Mouse (Mus musculus): ENCODE results near the gene Gins2. TPM values are rescaled to one million over a fixed set of nuclear protein-coding genes. Genes with fewer than 3 reads are reported as not detected.
A peak's percentile ranks its signal among the peaks of the same experiment; 100 is the strongest.

Gene Gins2
- polyA plus RNA-seq, 1 experiment from 2014 or later = 132 TPM

DNA sequence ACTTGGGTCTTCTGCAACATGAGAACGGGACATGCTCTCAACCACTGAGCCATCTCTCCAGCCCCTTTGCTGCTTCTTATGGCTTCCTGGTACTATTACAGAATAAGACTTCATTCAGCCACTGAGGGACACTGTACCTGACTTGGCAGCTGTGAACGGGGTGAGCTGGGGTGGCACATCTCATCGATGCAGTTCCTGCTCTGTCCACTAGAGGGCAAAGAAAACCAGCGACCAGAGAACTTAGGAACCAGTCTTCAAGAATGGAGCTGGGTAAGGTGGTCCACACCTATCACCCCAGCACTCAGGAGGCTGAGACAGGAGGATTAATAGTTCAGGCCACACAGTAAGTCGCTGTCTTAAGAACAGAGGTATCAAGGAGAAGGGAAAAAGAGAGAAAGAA, 6.9 kb upstream of the Gins2 start:
- DNase-seq (ENCODE audit: low spot score) = peak; percentile 82
- H3K9ac ChIP-seq (replicated peaks; ENCODE audit: low read length) = no peak overlapping the region
- H3K4me1 ChIP-seq (ENCODE audit: control insufficient read depth, insufficient read depth, low read length) = no peaks in the 10 kb centered on the region
- H3K27ac ChIP-seq (replicated peaks; ENCODE audit: low read depth, low read length) = no peak overlapping the region
- H3K9me3 ChIP-seq (replicated peaks; ENCODE audit: control insufficient read depth, low read length) = no peaks in the 10 kb centered on the region
- no peaks in the 10 kb centered on the region for H3K27me3 ChIP-seq (ENCODE audit: control insufficient read depth, insufficient read depth, low read length)
- 10% methylated on average over 5 of the region's 5 CpGs for WGBS
- H3K36me3 ChIP-seq (replicated peaks; ENCODE audit: control insufficient read depth, insufficient read depth, low read depth, low read length) = no peaks in the 10 kb centered on the region
- ATAC-seq (replicated peaks; ENCODE audit: insufficient number of reproducible peaks, low FRiP score, low TSS enrichment, low read depth) = no peak
- no peak overlapping the region for H3K4me2 ChIP-seq (ENCODE audit: low read depth, low read length)
- no peak overlapping the region for H3K4me3 ChIP-seq (ENCODE audit: low read depth, low read length)

DNA sequence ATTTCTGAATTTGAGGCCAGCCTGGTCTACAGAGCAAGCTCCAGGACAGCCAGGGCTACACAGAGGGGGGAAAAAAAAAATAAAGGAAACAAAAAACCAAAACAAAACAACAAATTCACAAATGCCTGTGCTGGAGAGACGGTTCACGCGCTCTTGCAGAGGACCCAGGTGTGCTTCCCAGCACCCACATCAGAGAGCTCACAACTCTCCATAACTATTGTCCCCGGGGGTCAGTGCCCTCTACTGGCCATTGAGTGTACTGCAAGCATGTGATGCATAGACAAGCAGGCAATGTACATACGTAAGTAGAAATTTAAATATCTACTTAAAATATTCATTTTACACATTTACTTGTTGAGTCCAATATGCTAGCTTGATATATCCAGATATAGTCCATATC, 5.5 kb upstream of the Gins2 start:
- Histone ChIP-seq H3K27ac (replicated peaks; ENCODE audit: low read depth, low read length) (no peak overlapping the region), H3K9me3 (replicated peaks; ENCODE audit: control insufficient read depth, low read length) (no peaks in the 10 kb centered on the region), H3K4me2 (ENCODE audit: low read depth, low read length) (no peak overlapping the region), H3K9ac (replicated peaks; ENCODE audit: low read length) (no peak overlapping the region), H3K27me3 (ENCODE audit: control insufficient read depth, insufficient read depth, low read length) (no peaks in the 10 kb centered on the region), H3K4me3 (ENCODE audit: low read depth, low read length) (no peak overlapping the region), H3K36me3 (replicated peaks; ENCODE audit: control insufficient read depth, insufficient read depth, low read depth, low read length) (no peaks in the 10 kb centered on the region), H3K4me1 (ENCODE audit: control insufficient read depth, insufficient read depth, low read length) (no peaks in the 10 kb centered on the region)
- no peak for DNase-seq (ENCODE audit: low spot score)
- ATAC-seq (replicated peaks; ENCODE audit: insufficient number of reproducible peaks, low FRiP score, low TSS enrichment, low read depth) = no peak
- 91% methylated on average over 5 of the region's 5 CpGs for WGBS

- 73% methylated on average over 10 of the region's 10 CpGs for WGBS
- DNase-seq (ENCODE audit: low spot score) = no peak
- no peak overlapping the region for H3K27ac ChIP-seq (replicated peaks; ENCODE audit: low read depth, low read length)
- H3K4me3 ChIP-seq (ENCODE audit: low read depth, low read length) = no peak overlapping the region
- H3K4me1 ChIP-seq (ENCODE audit: control insufficient read depth, insufficient read depth, low read length) = no peaks in the 10 kb centered on the region
- no peak for ATAC-seq (replicated peaks; ENCODE audit: insufficient number of reproducible peaks, low FRiP score, low TSS enrichment, low read depth)
- no peaks in the 10 kb centered on the region for H3K27me3 ChIP-seq (ENCODE audit: control insufficient read depth, insufficient read depth, low read length)
- H3K9ac ChIP-seq (replicated peaks; ENCODE audit: low read length) = no peak overlapping the region
- H3K36me3 ChIP-seq (replicated peaks; ENCODE audit: control insufficient read depth, insufficient read depth, low read depth, low read length) = no peaks in the 10 kb centered on the region
- H3K9me3 ChIP-seq (replicated peaks; ENCODE audit: control insufficient read depth, low read length) = no peaks in the 10 kb centered on the region
- H3K4me2 ChIP-seq (ENCODE audit: low read depth, low read length) = no peak overlapping the region
Observed at GRCm38 (mm10) chr8:120591587-120592292, 2.6 kb upstream of the Gins2 start.

DNA sequence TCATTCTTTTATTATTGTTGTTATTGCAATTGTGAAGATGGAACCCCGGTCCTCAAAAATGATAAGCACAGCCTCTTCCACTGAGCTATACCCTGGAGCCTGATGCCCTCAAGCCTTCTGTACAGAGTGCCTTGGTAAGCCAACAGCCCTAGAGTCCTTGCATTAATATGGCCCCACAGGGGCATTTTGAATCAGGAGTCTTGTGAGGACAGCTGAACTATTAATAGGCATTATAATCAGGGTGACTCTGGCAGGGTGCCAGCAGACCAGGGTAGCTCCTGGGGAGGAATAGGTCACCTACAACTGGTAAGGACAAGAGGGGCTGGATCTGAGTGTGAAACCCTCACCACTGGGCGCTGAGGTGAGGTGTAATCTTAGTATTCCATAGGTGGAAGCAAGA, 817 bp upstream of the Gins2 start:
- Histone ChIP-seq H3K27ac (replicated peaks; ENCODE audit: low read depth, low read length) (0 out of 2 replicates have a peak overlapping the region, but pooled peaks have one; percentile 6), H3K4me1 (ENCODE audit: control insufficient read depth, insufficient read depth, low read length) (no peaks in the 10 kb centered on the region), H3K9ac (replicated peaks; ENCODE audit: low read length) (no peak overlapping the region), H3K4me2 (ENCODE audit: low read depth, low read length) (peak overlapping the region; percentile 41), H3K4me3 (ENCODE audit: low read depth, low read length) (peak overlapping the region; percentile 33), H3K27me3 (ENCODE audit: control insufficient read depth, insufficient read depth, low read length) (no peaks in the 10 kb centered on the region), H3K9me3 (replicated peaks; ENCODE audit: control insufficient read depth, low read length) (no peaks in the 10 kb centered on the region), H3K36me3 (replicated peaks; ENCODE audit: control insufficient read depth, insufficient read depth, low read depth, low read length) (no peaks in the 10 kb centered on the region)
- 66% methylated on average over 2 of the region's 2 CpGs for WGBS
- DNase-seq (ENCODE audit: low spot score) (no peak), ATAC-seq (replicated peaks; ENCODE audit: insufficient number of reproducible peaks, low FRiP score, low TSS enrichment, low read depth) (no peak)

- Histone ChIP-seq H3K36me3 (replicated peaks; ENCODE audit: control insufficient read depth, insufficient read depth, low read depth, low read length) (peaks cover 11% of the 10 kb centered on the region), H3K27me3 (ENCODE audit: control insufficient read depth, insufficient read depth, low read length) (no peaks in the 10 kb centered on the region)
- no peak for ATAC-seq (replicated peaks; ENCODE audit: insufficient number of reproducible peaks, low FRiP score, low TSS enrichment, low read depth)
Observed at GRCm38 (mm10) chr8:120585521-120585920, 3.6 kb downstream of the Gins2 start.

DNA sequence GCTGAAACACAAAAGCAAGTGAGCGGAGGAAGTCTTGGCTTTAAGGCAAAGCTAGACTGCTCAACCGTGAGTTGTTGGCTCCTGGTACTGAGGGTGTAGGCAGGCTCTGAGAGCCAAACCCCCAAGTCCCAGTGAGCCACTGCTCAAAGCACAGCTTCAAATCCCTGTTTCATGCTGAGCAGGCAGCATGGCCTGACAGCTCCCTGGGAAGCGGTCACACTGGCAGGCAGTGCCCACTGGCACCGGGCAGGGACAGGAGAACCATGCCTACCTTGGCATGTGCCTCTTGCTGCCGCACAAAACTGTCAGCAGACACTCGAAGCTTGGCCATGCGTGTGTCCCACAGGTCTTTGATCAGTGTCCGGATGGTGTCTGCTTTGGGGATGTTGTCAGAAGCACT, 7.3 kb downstream of the Gins2 start:
- no peak overlapping the region for H3K9ac ChIP-seq (replicated peaks; ENCODE audit: low read length)
- DNase-seq (ENCODE audit: low spot score) (no peak), ATAC-seq (replicated peaks; ENCODE audit: insufficient number of reproducible peaks, low FRiP score, low TSS enrichment, low read depth) (no peak)
- peaks cover 29% of the 10 kb centered on the region for H3K36me3 ChIP-seq (replicated peaks; ENCODE audit: control insufficient read depth, insufficient read depth, low read depth, low read length)
- H3K9me3 ChIP-seq (replicated peaks; ENCODE audit: control insufficient read depth, low read length) = no peaks in the 10 kb centered on the region
- H3K4me1 ChIP-seq (ENCODE audit: control insufficient read depth, insufficient read depth, low read length) = no peaks in the 10 kb centered on the region
- H3K4me2 ChIP-seq (ENCODE audit: low read depth, low read length) = no peak overlapping the region
- WGBS = 90% methylated on average over 8 of the region's 8 CpGs
- no peak overlapping the region for H3K27ac ChIP-seq (replicated peaks; ENCODE audit: low read depth, low read length)
- no peaks in the 10 kb centered on the region for H3K27me3 ChIP-seq (ENCODE audit: control insufficient read depth, insufficient read depth, low read length)
- no peak overlapping the region for H3K4me3 ChIP-seq (ENCODE audit: low read depth, low read length)

More at GRCm38 (mm10) chr8:120585521-120585920, 3.6 kb downstream of the Gins2 start:
- Histone ChIP-seq H3K4me2 (ENCODE audit: low read depth, low read length) (no peak overlapping the region), H3K9ac (replicated peaks; ENCODE audit: low read length) (no peak overlapping the region), H3K27ac (replicated peaks; ENCODE audit: low read depth, low read length) (no peak overlapping the region), H3K9me3 (replicated peaks; ENCODE audit: control insufficient read depth, low read length) (no peaks in the 10 kb centered on the region), H3K4me3 (ENCODE audit: low read depth, low read length) (no peak overlapping the region), H3K4me1 (ENCODE audit: control insufficient read depth, insufficient read depth, low read length) (no peaks in the 10 kb centered on the region)
- WGBS = 91% methylated on average over 10 of the region's 10 CpGs
- no peak for DNase-seq (ENCODE audit: low spot score)

- H3K36me3 ChIP-seq (replicated peaks; ENCODE audit: control insufficient read depth, insufficient read depth, low read depth, low read length) = peaks cover 29% of the 10 kb centered on the region
- H3K4me1 ChIP-seq (ENCODE audit: control insufficient read depth, insufficient read depth, low read length) = no peaks in the 10 kb centered on the region
- no peak overlapping the region for H3K4me2 ChIP-seq (ENCODE audit: low read depth, low read length)
- no peaks in the 10 kb centered on the region for H3K9me3 ChIP-seq (replicated peaks; ENCODE audit: control insufficient read depth, low read length)
- DNase-seq (ENCODE audit: low spot score) (no peak), ATAC-seq (replicated peaks; ENCODE audit: insufficient number of reproducible peaks, low FRiP score, low TSS enrichment, low read depth) (no peak)
- H3K27ac ChIP-seq (replicated peaks; ENCODE audit: low read depth, low read length) = no peak overlapping the region
- 94% methylated on average over 12 of the region's 12 CpGs for WGBS
- H3K4me3 ChIP-seq (ENCODE audit: low read depth, low read length) = no peak overlapping the region
- no peaks in the 10 kb centered on the region for H3K27me3 ChIP-seq (ENCODE audit: control insufficient read depth, insufficient read depth, low read length)
- H3K9ac ChIP-seq (replicated peaks; ENCODE audit: low read length) = no peak overlapping the region
Observed at GRCm38 (mm10) chr8:120581329-120581728, 7.8 kb downstream of the Gins2 start.

- Histone ChIP-seq H3K27ac (replicated peaks; ENCODE audit: low read depth, low read length) (no peak overlapping the region), H3K9ac (replicated peaks; ENCODE audit: low read length) (no peak overlapping the region), H3K4me1 (ENCODE audit: control insufficient read depth, insufficient read depth, low read length) (no peaks in the 10 kb centered on the region; the same call in 1 of the 2 replicates), H3K36me3 (replicated peaks; ENCODE audit: control insufficient read depth, insufficient read depth, low read depth, low read length) (peaks cover 29% of the 10 kb centered on the region), H3K27me3 (ENCODE audit: control insufficient read depth, insufficient read depth, low read length) (no peaks in the 10 kb centered on the region), H3K9me3 (replicated peaks; ENCODE audit: control insufficient read depth, low read length) (no peaks in the 10 kb centered on the region), H3K4me3 (ENCODE audit: low read depth, low read length) (no peak overlapping the region), H3K4me2 (ENCODE audit: low read depth, low read length) (no peak overlapping the region)
- WGBS = 87% methylated on average over 8 of the region's 8 CpGs
- DNase-seq (ENCODE audit: low spot score) = no peak
- no peak for ATAC-seq (replicated peaks; ENCODE audit: insufficient number of reproducible peaks, low FRiP score, low TSS enrichment, low read depth)
Observed at GRCm38 (mm10) chr8:120580336-120581000, 8.6 kb downstream of the Gins2 start.
